Mouse (Mus musculus) right cerebral cortex, postnatal 4 days (tissue): ENCODE measurements at regions not wholly inside any gene's neighbourhood (a gene's known extent, or its start where the extent isn't known, plus 50 kb on each side); places are given as distances from the start of the nearest gene placed in this dataset.
"Not testable (repeated sequence)": the region's sequence is repeated elsewhere in the genome, so short reads cannot be mapped to it uniquely, and the experiment has no call there.

Experiments used
- DNase-seq: peaks from one replicate; pipeline ENCODE4 v3.0.0-alpha.2; 2022

DNA sequence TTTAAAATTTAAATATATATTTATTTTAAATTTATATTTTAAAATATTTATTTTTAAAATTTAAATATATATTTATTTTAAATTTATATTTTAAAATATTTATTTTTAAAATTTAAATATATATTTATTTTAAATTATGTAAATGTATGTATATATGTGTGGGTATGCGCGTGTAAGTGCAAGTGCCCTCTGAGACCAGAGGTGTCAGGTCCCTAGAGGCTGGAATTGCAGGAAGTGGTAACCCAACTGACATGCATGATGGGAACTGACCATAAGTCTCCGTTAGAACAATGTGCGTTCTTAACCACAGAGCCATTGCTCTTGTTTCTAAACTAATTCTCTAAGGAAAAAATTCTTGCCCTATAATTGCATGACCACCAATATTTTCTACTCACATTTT lies 420.7 kb downstream of the Lmo7 start:
- DNase-seq = not testable (repeated sequence)

DNA sequence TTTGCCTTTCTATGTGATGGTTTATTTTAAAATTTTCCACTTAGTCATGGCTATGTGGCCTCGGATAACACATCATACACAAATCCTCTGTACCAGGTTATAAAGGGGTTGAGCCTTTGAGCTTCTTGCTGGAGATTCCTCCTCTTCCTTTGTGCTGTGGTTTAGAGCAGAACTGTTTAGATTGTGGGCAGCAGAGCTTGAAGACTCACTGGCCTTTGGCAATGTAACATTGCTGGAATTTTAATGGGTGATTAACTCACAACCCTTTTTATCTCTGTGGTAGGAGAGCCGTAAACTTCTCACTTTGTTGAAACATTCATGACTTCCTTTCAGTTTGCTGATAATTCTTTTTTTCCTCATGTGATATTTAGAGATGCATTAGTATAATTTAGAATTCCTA lies 413.0 kb downstream of the Lmo7 start:
- DNase-seq = no peak

DNA sequence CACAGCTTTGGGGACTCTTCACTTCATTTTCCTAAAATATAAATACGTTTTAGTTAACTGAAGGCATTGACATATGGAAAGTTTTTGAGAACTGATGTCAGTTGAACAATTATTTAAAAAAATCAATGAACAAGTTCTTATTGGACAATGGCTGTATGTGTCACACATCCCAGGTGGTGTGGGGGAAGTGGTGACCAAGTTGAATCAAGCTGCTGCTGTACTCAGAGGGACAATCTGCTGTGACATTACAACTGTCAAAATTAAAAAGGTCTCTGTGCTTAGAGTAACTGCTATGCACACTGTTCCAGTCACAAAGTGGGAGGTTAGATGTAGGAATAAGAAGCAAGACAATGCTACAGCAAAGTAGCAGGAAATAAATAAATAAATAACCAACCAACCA lies 409.2 kb downstream of the Lmo7 start:
- no peak for DNase-seq

DNA sequence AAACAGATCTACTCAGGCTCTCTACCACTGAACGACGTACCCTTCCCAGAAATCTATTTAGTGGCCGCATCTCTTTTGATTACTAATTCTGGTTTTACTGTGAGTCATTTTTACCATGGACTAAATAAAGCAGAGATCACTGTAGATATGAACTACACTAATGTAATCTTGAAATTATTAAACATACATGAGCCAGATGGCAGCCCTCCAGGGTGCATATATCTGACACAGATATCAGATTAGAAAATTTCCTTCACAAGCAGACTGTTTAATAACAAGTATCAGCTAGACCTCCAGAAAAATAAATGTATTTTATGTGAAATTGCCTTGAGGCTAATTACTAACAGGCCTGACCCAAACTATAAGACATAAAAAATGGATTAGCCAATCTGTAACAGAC lies 388.4 kb downstream of the Lmo7 start:
- DNase-seq = no peak

DNA sequence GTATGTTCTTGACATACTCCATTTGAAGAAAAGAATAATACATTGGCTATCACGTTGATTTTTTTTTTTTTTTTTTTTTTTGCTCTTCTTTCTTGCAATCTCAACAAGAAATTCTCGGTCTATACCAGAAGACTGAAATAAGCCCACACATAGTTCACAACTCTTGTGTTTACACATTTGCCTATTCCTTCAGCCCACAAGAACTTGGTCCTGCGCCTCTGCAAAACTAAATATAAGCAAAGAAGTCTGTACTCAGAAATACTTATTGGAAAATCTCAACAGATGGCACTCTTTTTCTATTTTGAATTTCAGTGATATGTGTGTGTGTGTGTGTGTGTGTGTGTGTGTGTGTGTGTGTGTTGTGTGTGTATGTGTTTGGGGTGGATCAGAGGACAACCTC lies 376.4 kb downstream of the Lmo7 start:
- no peak for DNase-seq

DNA sequence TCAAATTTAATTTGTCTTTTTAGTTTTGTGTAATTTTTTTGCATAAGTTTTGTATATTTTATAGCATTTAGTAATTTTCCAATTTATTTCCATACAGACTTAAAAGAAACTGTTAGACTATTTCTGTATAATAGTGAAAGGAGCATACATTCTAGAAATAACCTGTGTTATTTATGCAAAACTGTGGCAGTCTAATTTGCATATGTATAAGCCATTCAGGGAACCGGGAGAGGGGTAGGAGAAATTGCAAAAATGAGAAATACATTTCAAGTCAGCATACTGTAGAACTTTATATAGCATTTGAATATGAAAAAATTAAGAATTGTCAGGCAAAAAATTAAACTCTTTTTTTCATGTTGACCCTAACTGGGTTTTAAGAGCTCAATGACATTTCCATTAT lies 364.3 kb downstream of the Lmo7 start:
- no peak for DNase-seq

DNA sequence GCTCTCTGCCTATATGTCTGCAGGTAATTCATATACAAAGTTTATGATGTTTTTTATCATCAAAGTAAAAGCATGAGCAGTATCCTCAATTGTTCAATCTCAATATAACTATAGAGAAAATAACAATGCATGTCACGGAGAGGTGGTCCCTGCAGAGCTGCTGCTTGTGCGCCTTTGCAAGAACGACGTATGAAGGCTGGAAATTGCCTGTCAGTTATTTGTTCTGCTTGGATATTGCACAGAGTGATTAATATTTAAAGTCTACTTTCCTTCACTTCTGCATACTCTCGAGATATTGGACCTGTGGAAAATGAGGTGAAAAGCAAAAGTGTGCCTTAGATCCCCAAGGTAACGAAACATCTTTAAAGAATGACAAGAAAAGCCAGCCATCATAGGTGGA lies 362.8 kb downstream of the Lmo7 start:
- no peak for DNase-seq

DNA sequence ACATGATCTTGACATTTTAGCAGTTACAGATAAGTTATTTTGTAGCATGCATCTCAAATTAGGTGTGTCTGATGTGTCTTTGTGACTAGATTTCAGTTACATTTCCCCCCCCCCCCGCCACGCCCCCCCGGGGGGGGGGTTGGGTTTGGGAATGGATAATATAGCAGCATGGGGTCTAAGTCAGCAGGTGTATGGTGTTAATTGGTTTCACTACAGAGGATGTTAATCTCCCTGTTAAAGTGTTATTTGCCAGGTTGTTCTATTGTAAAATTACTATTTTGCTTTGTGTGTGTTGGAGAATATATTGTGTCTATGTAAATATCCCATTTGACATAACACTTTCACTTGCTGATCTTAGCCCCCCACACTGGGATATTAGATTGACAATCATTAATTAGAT lies 319.2 kb downstream of the Lmo7 start:
- DNase-seq = no peak

DNA sequence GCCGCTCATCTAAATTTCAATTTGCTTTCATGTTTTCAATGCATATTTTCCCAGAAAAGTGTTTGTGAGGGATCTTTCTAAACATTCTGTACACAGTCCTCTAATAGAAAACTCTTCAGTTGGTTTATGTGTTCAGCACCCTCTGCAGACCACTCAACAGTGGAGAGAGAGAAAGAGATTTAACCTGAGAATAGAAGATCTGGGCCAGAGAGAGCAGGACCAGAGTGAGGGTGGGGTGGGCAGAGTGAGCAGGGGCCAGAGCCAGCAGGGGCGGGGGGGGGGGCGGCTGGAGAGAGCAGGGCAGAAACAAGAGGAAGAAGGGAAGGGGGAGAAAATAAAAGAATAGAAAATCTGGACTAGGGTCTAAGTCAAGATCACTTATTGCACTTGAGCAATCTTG lies 318.7 kb downstream of the Lmo7 start:
- no peak for DNase-seq

DNA sequence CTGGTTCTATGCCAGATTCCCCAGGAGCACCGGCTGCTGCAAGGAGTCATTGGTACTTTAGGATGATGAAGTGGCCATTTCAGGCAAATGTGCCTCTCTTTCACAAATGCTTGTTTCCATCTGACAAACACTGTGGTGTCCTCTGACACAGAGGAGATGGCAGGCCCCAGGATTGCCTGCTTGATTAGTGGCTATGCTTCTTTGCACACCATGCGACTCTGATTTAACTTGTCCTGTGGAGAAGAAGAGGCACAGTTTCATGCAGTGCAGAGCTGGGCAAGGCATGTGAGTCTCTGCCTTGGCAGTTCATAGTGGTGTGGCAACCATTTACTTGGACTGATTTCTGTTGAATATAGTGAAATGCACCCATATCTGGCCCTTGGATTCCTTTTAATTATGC lies 308.4 kb downstream of the Lmo7 start:
- DNase-seq = no peak

DNA sequence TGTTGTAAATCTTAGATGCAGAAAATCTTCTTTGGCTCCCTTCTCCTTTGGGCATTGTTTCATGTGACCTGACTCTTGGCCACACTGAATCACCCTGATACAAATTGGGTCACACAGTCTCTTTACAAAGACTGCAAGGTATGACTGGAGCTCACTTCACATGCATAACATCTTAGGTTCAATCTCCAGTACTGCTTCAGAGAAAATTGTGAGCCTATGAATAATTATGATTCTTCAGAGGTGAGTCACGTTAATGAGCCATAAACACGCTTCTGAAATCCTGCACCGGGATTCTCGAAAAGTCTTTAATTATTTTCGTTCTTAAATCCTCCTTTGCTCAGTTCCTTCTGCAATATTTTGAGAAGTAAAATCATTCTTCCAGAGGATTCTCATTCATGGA lies 307.7 kb downstream of the Lmo7 start:
- DNase-seq = no peak

DNA sequence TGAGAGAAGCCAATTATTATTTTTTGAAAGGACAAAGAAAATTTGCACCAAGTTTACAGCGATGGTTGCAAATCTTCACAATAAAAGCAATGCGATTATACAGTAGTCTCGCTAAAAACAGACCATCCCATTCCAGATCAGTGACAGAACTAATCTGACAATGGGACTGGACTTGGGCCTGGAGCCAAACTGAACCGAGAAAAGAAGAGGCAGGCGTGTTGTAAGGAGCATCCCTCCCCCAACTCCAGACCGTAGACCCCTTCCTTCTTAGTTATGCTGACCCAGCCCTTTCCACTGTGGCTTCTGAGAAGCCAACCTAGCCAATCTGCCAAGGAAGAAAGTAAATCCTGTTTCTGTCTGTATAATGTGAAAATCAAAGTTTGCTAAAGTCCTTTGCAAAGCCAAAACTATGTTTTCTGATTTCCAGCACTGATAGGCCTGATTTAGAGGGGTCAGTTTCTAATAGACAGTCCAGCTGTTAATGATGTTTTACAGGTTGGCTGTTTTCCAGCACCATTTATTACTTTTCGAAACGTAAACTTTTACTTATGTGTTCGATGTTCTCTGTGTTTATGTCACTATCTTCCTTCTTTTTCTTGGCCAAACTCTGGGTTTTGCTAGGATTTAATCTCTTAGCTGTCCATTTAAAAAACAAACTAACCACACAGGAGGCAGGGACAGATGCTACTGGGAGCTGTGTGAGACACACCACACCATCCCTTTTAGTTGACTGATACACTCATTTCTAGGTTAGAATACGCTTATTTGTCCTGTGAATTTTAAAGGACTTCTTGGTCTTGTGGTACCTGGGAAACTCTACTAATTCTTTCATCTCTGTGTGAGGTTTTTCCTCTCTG lies 301.5 kb downstream of the Lmo7 start:
- peak; percentile 11 for DNase-seq

DNA sequence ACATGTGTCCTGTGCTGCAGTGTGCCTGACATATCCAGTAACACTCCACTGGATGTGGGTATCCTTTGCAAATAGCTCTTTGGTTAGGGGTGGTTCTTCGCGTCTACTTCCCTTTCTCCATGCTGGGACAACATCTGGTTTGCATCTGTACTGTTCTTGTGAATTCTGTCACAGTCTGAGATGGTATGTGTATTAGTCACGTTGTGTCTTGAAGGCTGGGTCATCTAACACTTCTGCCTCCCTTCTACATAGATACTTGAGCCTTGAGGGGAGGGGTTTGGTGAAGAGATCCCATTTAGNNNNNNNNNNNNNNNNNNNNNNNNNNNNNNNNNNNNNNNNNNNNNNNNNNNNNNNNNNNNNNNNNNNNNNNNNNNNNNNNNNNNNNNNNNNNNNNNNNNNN lies 294.9 kb downstream of the Lmo7 start:
- no peak for DNase-seq

DNA sequence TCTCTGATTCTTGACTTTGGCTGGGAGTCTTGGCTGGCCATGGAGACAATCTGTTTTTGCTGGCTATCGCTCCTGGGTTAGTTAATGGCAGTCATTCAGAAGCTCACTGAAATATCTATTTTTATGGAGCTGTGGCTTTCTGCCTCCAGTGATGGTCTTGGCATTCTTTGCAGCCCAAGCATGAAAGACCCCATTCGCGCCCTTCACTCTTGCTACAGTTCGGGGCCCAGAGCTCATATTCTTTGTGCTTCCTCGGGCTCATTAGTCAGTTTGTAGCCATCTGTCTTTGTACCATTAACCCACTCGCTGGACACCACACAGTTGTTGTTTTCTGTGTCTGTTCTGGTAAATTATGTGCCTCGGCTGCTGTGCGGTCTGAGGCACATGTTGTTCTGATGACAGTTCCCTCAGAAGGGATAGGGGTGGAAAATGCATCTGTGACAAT lies 290.4 kb downstream of the Lmo7 start:
- DNase-seq = no peak

DNA sequence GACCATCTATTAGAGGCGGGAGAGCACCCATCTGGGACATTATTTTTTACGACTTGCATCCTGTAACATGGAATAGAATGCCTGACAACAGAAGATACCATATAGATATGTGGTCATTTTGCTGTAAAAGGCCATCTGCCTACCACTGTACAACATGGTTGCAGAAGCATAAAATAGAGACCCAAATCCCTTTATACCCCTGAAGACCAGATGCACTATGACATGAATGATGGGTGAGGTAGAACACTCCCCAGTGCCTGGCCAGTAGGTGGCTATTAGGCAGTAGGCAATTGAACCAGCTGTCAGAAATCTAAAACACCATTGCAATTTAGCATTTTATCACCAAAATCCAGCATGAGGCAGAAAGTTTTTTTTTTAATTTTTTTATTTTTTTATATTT lies 289.6 kb downstream of the Lmo7 start:
- DNase-seq = no peak

DNA sequence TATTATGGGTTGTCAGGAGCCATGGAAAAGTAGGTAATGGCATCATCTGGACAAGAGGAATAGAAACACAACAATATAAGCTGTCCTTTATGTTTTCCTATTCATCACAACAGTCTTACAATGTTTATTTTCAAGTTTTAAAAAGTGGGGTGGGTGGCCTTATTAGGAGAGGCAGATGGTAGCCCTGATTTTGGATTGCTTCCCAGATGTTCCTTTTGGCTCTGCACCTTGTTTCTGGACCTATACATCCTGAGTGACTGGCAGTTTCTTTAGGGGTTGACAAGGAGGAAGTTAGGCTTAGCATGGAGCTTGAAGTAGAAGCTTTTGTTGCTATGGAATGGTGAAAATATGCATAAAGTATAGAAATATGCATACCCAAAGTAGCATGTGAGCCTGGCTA lies 286.8 kb downstream of the Lmo7 start:
- no peak for DNase-seq

DNA sequence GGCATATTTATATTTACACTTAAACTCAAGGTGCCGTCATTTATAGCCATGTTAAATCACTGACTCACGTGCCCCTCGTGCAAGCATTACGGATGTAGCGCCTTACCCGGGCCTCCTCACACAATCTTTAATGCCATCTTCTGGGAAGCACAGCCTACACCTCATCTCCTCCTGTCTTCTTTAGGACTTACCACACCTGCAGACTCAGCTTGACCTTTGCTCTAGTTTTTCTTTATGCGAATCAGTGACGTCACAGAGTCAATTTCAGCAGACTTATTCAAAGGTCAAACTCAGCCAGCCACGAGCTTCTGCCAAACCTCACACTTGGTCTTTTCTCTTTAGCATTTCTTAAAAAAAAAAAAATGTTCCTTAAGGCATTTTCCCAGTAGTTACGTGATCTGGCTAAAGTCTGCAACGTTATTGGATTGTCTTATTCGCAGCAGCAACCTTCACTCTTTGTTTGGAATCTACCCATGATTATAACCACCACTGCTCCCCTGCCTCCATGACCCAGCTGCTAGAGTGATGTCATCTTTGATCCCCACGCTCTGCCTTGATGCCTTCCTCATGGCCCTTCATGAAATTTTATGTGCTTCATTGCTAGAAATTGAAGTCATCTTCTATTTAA lies 285.3 kb downstream of the Lmo7 start:
- DNase-seq = no peak

DNA sequence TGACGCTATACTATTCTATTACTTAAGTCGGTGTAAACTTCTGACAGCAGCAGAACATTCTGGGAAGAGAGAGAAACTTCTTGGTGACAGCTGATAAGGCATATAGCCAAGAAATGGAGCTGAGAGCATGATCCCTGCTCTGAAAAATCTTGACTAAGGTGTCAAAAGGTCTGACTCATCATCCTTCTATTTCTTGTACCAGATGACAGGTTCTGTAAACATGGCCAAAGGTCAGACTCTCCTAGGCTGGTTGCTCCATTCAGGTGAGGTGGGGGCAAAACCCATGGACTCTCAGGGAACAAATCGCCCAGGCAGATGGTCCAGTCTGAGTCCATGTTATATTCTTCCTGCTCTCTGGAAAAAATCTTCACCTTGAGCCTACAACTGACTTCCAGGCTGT lies 283.5 kb downstream of the Lmo7 start:
- no peak for DNase-seq

DNA sequence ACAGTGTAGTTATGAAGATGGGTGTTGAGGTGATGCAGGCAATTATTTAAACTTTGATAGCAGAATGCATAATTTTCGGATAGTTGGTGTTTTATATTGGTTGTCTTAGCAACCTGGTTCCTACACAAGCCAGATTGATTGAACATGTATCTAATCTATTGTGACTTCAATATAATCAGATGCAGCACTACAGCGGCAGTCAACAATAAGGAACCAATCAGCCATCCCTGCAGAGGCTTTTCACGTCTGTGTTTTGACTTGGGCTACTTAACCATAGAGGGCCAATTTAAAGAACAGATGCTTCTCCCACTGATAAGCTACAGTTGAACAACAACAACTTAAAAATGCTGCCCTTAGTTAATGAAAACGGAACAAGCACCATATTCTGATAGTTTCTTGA lies 267.8 kb downstream of the Lmo7 start:
- no peak for DNase-seq

DNA sequence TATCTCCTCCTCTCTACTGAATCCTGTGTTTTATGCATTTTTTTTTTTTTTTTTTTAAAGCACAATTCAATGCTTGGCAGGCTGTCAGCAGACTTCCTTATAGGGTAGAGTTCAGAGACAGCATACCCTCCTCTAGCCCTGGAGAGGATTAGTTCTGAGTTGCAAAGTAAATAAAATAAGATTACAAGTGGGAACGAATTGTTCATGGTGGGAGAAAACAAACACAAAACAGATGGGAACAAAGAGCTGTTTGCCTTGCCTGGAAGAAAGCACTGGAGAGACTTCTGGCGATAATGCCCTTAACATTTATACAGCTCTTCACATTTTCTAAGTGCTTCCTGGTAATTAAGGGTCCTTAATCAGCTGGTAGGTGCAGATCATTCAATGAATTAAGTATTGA lies 254.6 kb downstream of the Lmo7 start:
- DNase-seq = no peak
